Mouse (Mus musculus) kidney, postnatal 0 days (tissue): ENCODE data around the gene Pam. TPM values are rescaled to one million over a fixed set of nuclear protein-coding genes. Genes with fewer than 3 reads are reported as not detected.

Experiments
- ATAC-seq: fragments of 200-750 bp; cut with Nextera tagmentation; replicated peaks from 2 replicates; pipeline ENCODE4 v1.8.0; 2017; ENCODE audit warnings: low read depth, moderate number of reproducible peaks, moderate TSS enrichment, moderate library complexity; ENCODE audit not compliant: low FRiP score
- DNase-seq: peaks from one replicate; pipeline ENCODE4 v3.0.0-alpha.2; 2016; ENCODE audit warnings: low spot score
- H3K27ac ChIP-seq: fragments of 300-500 bp; sonication (generic); 2 replicates; pipeline ENCODE4 v1.5.1; 2014; ENCODE audit warnings: mild to moderate bottlenecking
- H3K27me3 ChIP-seq: fragments of 300-500 bp; sonication (generic); 2 replicates; pipeline ENCODE4 v1.6.1; 2014; ENCODE audit warnings: low read length, mixed read lengths; ENCODE audit not compliant: insufficient read depth
- H3K36me3 ChIP-seq: fragments of 300-500 bp; sonication (generic); 2 replicates; pipeline ENCODE4 v1.6.1; 2014; ENCODE audit warnings: low read length, mixed read lengths; ENCODE audit not compliant: insufficient read depth
- H3K4me1 ChIP-seq: fragments of 300-500 bp; sonication (generic); replicated peaks from 2 replicates; pipeline ENCODE4 v1.6.1; 2014; ENCODE audit warnings: antibody characterized with exemption, low read length, mixed read lengths; ENCODE audit not compliant: insufficient read depth
- H3K4me2 ChIP-seq: fragments of 300-500 bp; sonication (generic); 2 replicates; pipeline ENCODE4 v1.6.1; 2014; ENCODE audit warnings: mild to moderate bottlenecking, low read length, moderate library complexity, mixed read lengths
- H3K4me3 ChIP-seq: fragments of 300-500 bp; sonication (generic); replicated peaks from 2 replicates; pipeline ENCODE4 v1.5.1; 2014; ENCODE audit warnings: low read depth, low read length
- H3K9ac ChIP-seq: fragments of 300-500 bp; sonication (generic); 2 replicates; pipeline ENCODE4 v1.6.1; 2014; ENCODE audit warnings: low read depth, low read length
- H3K9me3 ChIP-seq: fragments of 300-500 bp; sonication (generic); replicated peaks from 2 replicates; pipeline ENCODE4 v1.6.1; 2016; ENCODE audit warnings: low read length, inconsistent platforms, mixed read lengths
- CTCF ChIP-seq: IDR thresholded peaks from 2 replicates; pipeline ENCODE4 v1.5.1; 2016; ENCODE audit warnings: antibody characterized with exemption, low read depth, mild to moderate bottlenecking, moderate library complexity
- WGBS: fragments of 180-500 bp; shearing (Covaris S2); extraction: QIAGEN DNeasy Blood & Tissue Kit; methylation state at CpG from one replicate; pipeline ENCODE4 v1.1.7; 2014; 5-methylcytosine and 5-hydroxymethylcytosine counted together
- polyA plus RNA-seq: library from polyadenylated mRNA; unstranded; fragments of >200 nt; fragmentation: Nextera tagmentation; extraction: Ambion mirVana; gene quantifications from 2 replicates; pipeline ENCODE4 v1.2.1, GENCODE M21; 2015

Pam gene
- polyA plus RNA-seq, 1 experiment from 2014 or later = 67.6 TPM

GRCm38 (mm10) chr1:97851601-97852175 lies 243.8 kb downstream of the Pam start:
- H3K4me1 ChIP-seq = no peaks in the 10 kb centered on the region
- WGBS = 92% methylated on average over 13 of the region's 13 CpGs
- no peaks in the 10 kb centered on the region for H3K9me3 ChIP-seq
- no peak for DNase-seq
- ATAC-seq = no peak
- H3K36me3 ChIP-seq = no peaks in the 10 kb centered on the region
- no peak overlapping the region for H3K9ac ChIP-seq
- H3K4me2 ChIP-seq = no peak overlapping the region
- H3K27ac ChIP-seq = no peak overlapping the region
- no peak overlapping the region for H3K4me3 ChIP-seq
- no peak for TF ChIP-seq CTCF
- H3K27me3 ChIP-seq = no peaks in the 10 kb centered on the region

GRCm38 (mm10) chr1:97848601-97849241 lies 246.7 kb downstream of the Pam start:
- DNase-seq (no peak), ATAC-seq (no peak)
- Histone ChIP-seq H3K9me3 (no peaks in the 10 kb centered on the region), H3K4me1 (no peaks in the 10 kb centered on the region), H3K36me3 (no peaks in the 10 kb centered on the region), H3K4me2 (no peak overlapping the region), H3K9ac (no peak overlapping the region), H3K4me3 (no peak overlapping the region), H3K27me3 (no peaks in the 10 kb centered on the region), H3K27ac (no peak overlapping the region)
- TF ChIP-seq CTCF = no peak
- 82% methylated on average over 14 of the region's 14 CpGs for WGBS

- H3K4me3 ChIP-seq = no peak overlapping the region
- DNase-seq (no peak), ATAC-seq (no peak)
- H3K27ac ChIP-seq = no peak overlapping the region
- H3K9ac ChIP-seq = no peak overlapping the region
- no peaks in the 10 kb centered on the region for H3K4me1 ChIP-seq
- H3K27me3 ChIP-seq = no peaks in the 10 kb centered on the region
- no peak for TF ChIP-seq CTCF
- H3K9me3 ChIP-seq = no peaks in the 10 kb centered on the region
- no peak overlapping the region for H3K4me2 ChIP-seq
- no peaks in the 10 kb centered on the region for H3K36me3 ChIP-seq
Observed at GRCm38 (mm10) chr1:97843220-97843992, 252.0 kb downstream of the Pam start.

- Histone ChIP-seq H3K36me3 (no peaks in the 10 kb centered on the region), H3K9me3 (no peaks in the 10 kb centered on the region), H3K27me3 (no peaks in the 10 kb centered on the region), H3K4me3 (no peak overlapping the region), H3K4me1 (no peaks in the 10 kb centered on the region), H3K9ac (no peak overlapping the region), H3K4me2 (no peak overlapping the region), H3K27ac (no peak overlapping the region)
- no peak for ATAC-seq
- DNase-seq = peak; percentile 9
- WGBS = 67% methylated on average over 5 of the region's 5 CpGs
- TF ChIP-seq CTCF = no peak
Observed at GRCm38 (mm10) chr1:97834354-97834822, 261.1 kb downstream of the Pam start.

GRCm38 (mm10) chr1:97833466-97834353 lies 261.7 kb downstream of the Pam start:
- no peaks in the 10 kb centered on the region for H3K4me1 ChIP-seq
- no peaks in the 10 kb centered on the region for H3K27me3 ChIP-seq
- no peak overlapping the region for H3K4me3 ChIP-seq
- DNase-seq (peak; percentile 50), ATAC-seq (no peak)
- H3K4me2 ChIP-seq = no peak overlapping the region
- WGBS = 61% methylated on average over 5 of the region's 5 CpGs
- H3K9ac ChIP-seq = no peak overlapping the region
- no peak for TF ChIP-seq CTCF
- H3K9me3 ChIP-seq = no peaks in the 10 kb centered on the region
- H3K36me3 ChIP-seq = no peaks in the 10 kb centered on the region
- no peak overlapping the region for H3K27ac ChIP-seq

GRCm38 (mm10) chr1:97828087-97828486 lies 267.4 kb downstream of the Pam start:
- TF ChIP-seq CTCF = no peak
- Histone ChIP-seq H3K36me3 (no peaks in the 10 kb centered on the region), H3K4me2 (no peak overlapping the region), H3K27ac (no peak overlapping the region), H3K9ac (no peak overlapping the region), H3K9me3 (no peaks in the 10 kb centered on the region), H3K4me1 (no peaks in the 10 kb centered on the region), H3K4me3 (no peak overlapping the region), H3K27me3 (no peaks in the 10 kb centered on the region)
- 93% methylated on average over 5 of the region's 5 CpGs for WGBS
- ATAC-seq = no peak
- DNase-seq = no peak
